In the genomic region with DNA sequence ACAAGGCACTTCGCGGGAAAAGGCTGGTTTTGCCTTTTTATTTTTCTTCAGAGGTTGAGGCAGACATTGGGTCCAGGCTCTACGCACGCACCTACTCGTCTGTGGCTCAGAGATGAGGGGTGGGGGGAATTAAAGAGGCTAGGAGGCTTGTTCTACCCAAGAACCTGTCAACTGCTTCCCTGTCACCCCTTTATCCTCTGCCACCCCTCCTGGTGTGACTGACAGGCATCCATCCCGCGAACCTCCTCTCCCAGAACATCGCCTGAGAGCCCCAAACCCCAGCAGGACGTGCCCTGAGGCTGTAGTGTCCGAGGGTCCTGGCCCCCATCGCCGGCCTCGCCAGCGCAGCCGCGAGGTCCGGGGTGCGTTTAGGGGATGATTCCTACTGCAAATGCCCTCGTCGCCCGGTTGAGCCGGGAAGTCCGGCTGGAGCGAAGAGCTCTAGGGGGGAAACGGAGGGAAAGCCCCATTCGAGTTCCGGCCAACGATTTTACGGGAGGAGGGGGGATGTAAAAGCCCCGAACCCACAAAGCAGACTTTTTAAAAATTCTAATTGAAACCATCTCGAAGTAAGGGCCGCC, we compare ENCODE assay signal across 8 mouse cellular contexts. TPM values are rescaled to one million over a fixed set of nuclear protein-coding genes. Genes with fewer than 3 reads are reported as not detected.
DNase-seq lines count a peak whose midpoint lies in the region; ATAC-seq lines count a peak whose summit lies in the region.

No protein-coding gene starts in this region.

- DNase-seq in embryo, embryonic 10 days (ENCODE audit: low spot score): peak; percentile 66
- DNase-seq in embryo, embryonic 9.5 days (ENCODE audit: extremely low spot score): no peak
- peak; percentile 66 for DNase-seq in NIH3T3 (ENCODE audit: low read depth)
- peak; percentile 80 for DNase-seq in heart, embryonic 10.5 days (ENCODE audit: low spot score)
- DNase-seq in lung, postnatal 36 days: peak; percentile 38

- H3K4me2 ChIP-seq in embryonic facial prominence, embryonic 13.5 days: peak overlapping the region; percentile 92
- H3K4me2 ChIP-seq in kidney, embryonic 15.5 days: peak overlapping the region; percentile 100
- peak overlapping the region; percentile 99 for H3K4me2 ChIP-seq in stomach, embryonic 14.5 days (replicated peaks; ENCODE audit: low read depth, low read length)

- no peaks in the 10 kb centered on the region for H3K27me3 ChIP-seq in embryonic facial prominence, embryonic 13.5 days
- peaks cover 12% of the 10 kb centered on the region for H3K27me3 ChIP-seq in heart, embryonic 10.5 days (ENCODE audit: insufficient read depth, poor library complexity, severe bottlenecking)
- H3K27me3 ChIP-seq in kidney, embryonic 15.5 days: peaks cover 4% of the 10 kb centered on the region; the same call in 1 of the 2 replicates
- no peaks in the 10 kb centered on the region for H3K27me3 ChIP-seq in stomach, embryonic 14.5 days (ENCODE audit: control insufficient read depth, insufficient read depth, low read length)

- under 1% methylated on average over 32 of the region's 32 CpGs for WGBS in embryonic facial prominence, embryonic 13.5 days
- 0% methylated on average over 32 of the region's 32 CpGs for WGBS in heart, embryonic 10.5 days
- under 1% methylated on average over 32 of the region's 32 CpGs for WGBS in kidney, embryonic 15.5 days
- WGBS in stomach, embryonic 14.5 days: under 1% methylated on average over 32 of the region's 32 CpGs

- H3K9me3 ChIP-seq in embryonic facial prominence, embryonic 13.5 days: no peaks in the 10 kb centered on the region
- H3K9me3 ChIP-seq in heart, embryonic 10.5 days: no peaks in the 10 kb centered on the region
- no peaks in the 10 kb centered on the region for H3K9me3 ChIP-seq in kidney, embryonic 15.5 days (replicated peaks)
- H3K9me3 ChIP-seq in stomach, embryonic 14.5 days (ENCODE audit: control insufficient read depth, low read depth, low read length): no peaks in the 10 kb centered on the region

- peak overlapping the region; percentile 84 for H3K9ac ChIP-seq in embryonic facial prominence, embryonic 13.5 days
- peak overlapping the region; percentile 72 for H3K9ac ChIP-seq in kidney, embryonic 15.5 days
- peak overlapping the region; percentile 74 for H3K9ac ChIP-seq in stomach, embryonic 14.5 days (replicated peaks; ENCODE audit: low read depth, low read length)

- peak overlapping the region; percentile 100 for H3K27ac ChIP-seq in embryonic facial prominence, embryonic 13.5 days
- H3K27ac ChIP-seq in heart, embryonic 10.5 days: peak overlapping the region; percentile 96
- H3K27ac ChIP-seq in kidney, embryonic 15.5 days: peak overlapping the region; percentile 98
- peak overlapping the region; percentile 99 for H3K27ac ChIP-seq in stomach, embryonic 14.5 days (ENCODE audit: low read length)

- H3K36me3 ChIP-seq in embryonic facial prominence, embryonic 13.5 days: no peaks in the 10 kb centered on the region
- no peaks in the 10 kb centered on the region for H3K36me3 ChIP-seq in heart, embryonic 10.5 days
- no peaks in the 10 kb centered on the region for H3K36me3 ChIP-seq in kidney, embryonic 15.5 days
- no peaks in the 10 kb centered on the region for H3K36me3 ChIP-seq in stomach, embryonic 14.5 days (ENCODE audit: control insufficient read depth, insufficient read depth, low read length)

- peak overlapping the region; percentile 52 for H3K4me3 ChIP-seq in embryonic facial prominence, embryonic 13.5 days
- H3K4me3 ChIP-seq in heart, embryonic 10.5 days: peak overlapping the region; percentile 77
- H3K4me3 ChIP-seq in kidney, embryonic 15.5 days (replicated peaks): peak overlapping the region; percentile 61
- H3K4me3 ChIP-seq in stomach, embryonic 14.5 days (ENCODE audit: low read depth, low read length): peak overlapping the region; percentile 59

- peaks cover 68% of the 10 kb centered on the region for H3K4me1 ChIP-seq in embryonic facial prominence, embryonic 13.5 days
- H3K4me1 ChIP-seq in heart, embryonic 10.5 days: peaks cover 64% of the 10 kb centered on the region
- H3K4me1 ChIP-seq in kidney, embryonic 15.5 days: peaks cover 65% of the 10 kb centered on the region
- H3K4me1 ChIP-seq in stomach, embryonic 14.5 days (ENCODE audit: control insufficient read depth, insufficient read depth, low read length): peaks cover 41% of the 10 kb centered on the region

- no peak for ATAC-seq in embryonic facial prominence, embryonic 13.5 days (ENCODE audit: insufficient number of reproducible peaks, insufficient read depth, low FRiP score, low TSS enrichment, low read depth)
- ATAC-seq in kidney, embryonic 15.5 days (replicated peaks; ENCODE audit: low FRiP score): peak; percentile 27
- ATAC-seq in stomach, embryonic 14.5 days (ENCODE audit: insufficient number of reproducible peaks, insufficient read depth, low FRiP score, low read depth): peak; percentile 25

RNA-seq across cellular contexts. Expression of a gene that starts 34.5 kb away (rescaled TPM):
- 2.1 and 3.0 TPM in 2 replicates for polyA plus RNA-seq in embryonic facial prominence, embryonic 13.5 days (2015; fragmentation: Nextera tagmentation; extraction: Ambion mirVana)
- polyA plus RNA-seq in heart, embryonic 10.5 days (2016; fragmentation: Nextera tagmentation; extraction: Ambion mirVana): 3.5 and 5.6 TPM in 2 replicates
- polyA plus RNA-seq in kidney, embryonic 15.5 days (2015; fragmentation: Nextera tagmentation; extraction: Ambion mirVana): 2.7 and 3.7 TPM in 2 replicates
- 3.7 and 3.9 TPM in 2 replicates for polyA plus RNA-seq in stomach, embryonic 14.5 days (2014; fragmentation: Nextera tagmentation; extraction: Ambion mirVana)
